Mouse (Mus musculus): ENCODE data around the gene Gcn1l1. TPM values are rescaled to one million over a fixed set of nuclear protein-coding genes. Genes with fewer than 3 reads are reported as not detected.

Gene Gcn1l1
- total and polyA plus RNA-seq, 2 experiments from 2014 or later = 22.4 to 74.4 TPM

GRCm38 (mm10) chr5:115580229-115581001 lies 15.4 kb downstream of the Gcn1l1 start:
- Histone ChIP-seq H3K9me3 (ENCODE audit: low read length) (0 out of 2 replicates have a peak, but pooled peaks cover 3% of the 10 kb centered on the region), H3K27me3 (ENCODE audit: insufficient read depth, low read length) (no peaks in the 10 kb centered on the region), H3K9ac (no peak overlapping the region), H3K27ac (ENCODE audit: low read depth, low read length) (no peak overlapping the region), H3K4me2 (ENCODE audit: low read depth) (no peak overlapping the region), H3K36me3 (ENCODE audit: insufficient read depth) (peaks cover 94% of the 10 kb centered on the region), H3K4me1 (ENCODE audit: insufficient read depth) (no peaks in the 10 kb centered on the region), H3K4me3 (ENCODE audit: low read depth, low read length) (no peak overlapping the region)
- ATAC-seq (no peak), DNase-seq (no peak)
- WGBS = 94% methylated on average over 14 of the region's 14 CpGs
- no peak for TF ChIP-seq CTCF (IDR thresholded peaks at IDR 0.05; ENCODE audit: low read depth)

GRCm38 (mm10) chr5:115581662-115582061 lies 16.6 kb downstream of the Gcn1l1 start:
- H3K9ac ChIP-seq = no peak overlapping the region
- H3K9me3 ChIP-seq (ENCODE audit: low read length) = 0 out of 2 replicates have a peak, but pooled peaks cover 3% of the 10 kb centered on the region
- H3K36me3 ChIP-seq (ENCODE audit: insufficient read depth) = peaks cover 93% of the 10 kb centered on the region
- no peaks in the 10 kb centered on the region for H3K27me3 ChIP-seq (ENCODE audit: insufficient read depth, low read length)
- 95% methylated on average over 9 of the region's 9 CpGs for WGBS
- DNase-seq (no peak), ATAC-seq (no peak)
- TF ChIP-seq CTCF (IDR thresholded peaks at IDR 0.05; ENCODE audit: low read depth) = no peak
- H3K4me2 ChIP-seq (ENCODE audit: low read depth) = no peak overlapping the region
- H3K4me3 ChIP-seq (ENCODE audit: low read depth, low read length) = no peak overlapping the region
- no peaks in the 10 kb centered on the region for H3K4me1 ChIP-seq (ENCODE audit: insufficient read depth)
- no peak overlapping the region for H3K27ac ChIP-seq (ENCODE audit: low read depth, low read length)

DNA sequence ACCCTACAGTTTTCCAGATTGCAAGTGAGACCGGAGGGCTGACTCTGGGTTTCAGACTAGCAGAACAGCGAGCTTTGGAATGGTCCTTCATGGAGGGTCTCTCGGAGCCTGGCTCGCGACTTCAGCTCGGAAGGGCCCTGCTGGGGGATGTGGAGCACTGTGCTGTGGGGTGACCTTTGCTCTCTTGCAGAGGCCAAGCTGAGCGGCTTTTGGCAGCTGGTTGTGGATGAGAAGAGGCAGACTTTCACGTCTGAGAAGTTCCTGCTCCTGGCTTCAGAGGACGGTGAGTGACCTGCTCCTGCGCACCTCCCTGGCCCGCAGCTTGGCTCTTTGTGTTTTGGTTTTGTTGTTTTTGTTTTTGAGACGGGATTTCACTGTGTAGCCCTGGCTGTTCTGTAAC lies 20.6 kb downstream of the Gcn1l1 start:
- H3K4me3 ChIP-seq (ENCODE audit: low read depth, low read length) = no peak overlapping the region
- H3K27ac ChIP-seq (ENCODE audit: low read depth, low read length) = no peak overlapping the region
- ATAC-seq (no peak), DNase-seq (no peak)
- H3K4me2 ChIP-seq (ENCODE audit: low read depth) = no peak overlapping the region
- H3K4me1 ChIP-seq (ENCODE audit: insufficient read depth) = no peaks in the 10 kb centered on the region
- no peak overlapping the region for H3K9ac ChIP-seq
- 0 out of 2 replicates have a peak, but pooled peaks cover 3% of the 10 kb centered on the region for H3K9me3 ChIP-seq (ENCODE audit: low read length)
- TF ChIP-seq CTCF (IDR thresholded peaks at IDR 0.05; ENCODE audit: low read depth) = no peak
- H3K36me3 ChIP-seq (ENCODE audit: insufficient read depth) = peaks cover 85% of the 10 kb centered on the region
- H3K27me3 ChIP-seq (ENCODE audit: insufficient read depth, low read length) = no peaks in the 10 kb centered on the region
- 92% methylated on average over 12 of the region's 12 CpGs for WGBS

- H3K4me3 ChIP-seq (ENCODE audit: low read depth, low read length) = no peak overlapping the region
- ATAC-seq = peak; percentile 83
- H3K36me3 ChIP-seq (ENCODE audit: insufficient read depth) = peaks cover 85% of the 10 kb centered on the region
- DNase-seq = peak; percentile 36
- 21% methylated on average over 15 of the region's 15 CpGs for WGBS
- no peak overlapping the region for H3K9ac ChIP-seq
- no peak overlapping the region for H3K4me2 ChIP-seq (ENCODE audit: low read depth)
- H3K9me3 ChIP-seq (ENCODE audit: low read length) = 0 out of 2 replicates have a peak, but pooled peaks cover 3% of the 10 kb centered on the region
- no peak for TF ChIP-seq CTCF (IDR thresholded peaks at IDR 0.05; ENCODE audit: low read depth)
- H3K4me1 ChIP-seq (ENCODE audit: insufficient read depth) = no peaks in the 10 kb centered on the region
- H3K27me3 ChIP-seq (ENCODE audit: insufficient read depth, low read length) = no peaks in the 10 kb centered on the region
- H3K27ac ChIP-seq (ENCODE audit: low read depth, low read length) = no peak overlapping the region; the same call in 1 of the 2 replicates
These were observed 21.1 kb downstream of the Gcn1l1 start for GRCm38 (mm10) chr5:115586166-115586565.

DNA sequence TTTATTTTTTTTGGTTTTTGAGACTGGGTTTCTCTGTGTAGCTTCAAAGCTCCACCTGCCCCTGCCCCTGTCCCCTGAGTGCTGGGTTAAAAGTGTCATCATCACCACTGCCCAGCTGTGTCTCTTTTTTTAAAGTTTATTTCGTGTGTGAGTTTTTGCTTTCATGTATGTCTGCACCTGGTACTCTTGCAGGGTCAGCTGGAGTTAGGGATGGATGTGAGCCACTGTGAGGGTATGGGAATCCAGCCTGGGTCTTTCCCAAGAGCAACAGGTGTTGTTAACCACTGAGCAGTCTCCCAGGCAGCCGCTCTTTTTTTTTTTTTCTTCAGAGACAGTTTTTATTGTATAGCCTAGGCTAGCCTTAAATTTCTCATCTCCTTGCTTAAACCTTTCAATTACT lies 21.7 kb downstream of the Gcn1l1 start:
- H3K36me3 ChIP-seq (ENCODE audit: insufficient read depth) = peaks cover 85% of the 10 kb centered on the region
- H3K27ac ChIP-seq (ENCODE audit: low read depth, low read length) = no peak overlapping the region
- H3K4me1 ChIP-seq (ENCODE audit: insufficient read depth) = no peaks in the 10 kb centered on the region
- H3K27me3 ChIP-seq (ENCODE audit: insufficient read depth, low read length) = no peaks in the 10 kb centered on the region
- ATAC-seq = no peak
- no peak overlapping the region for H3K9ac ChIP-seq
- TF ChIP-seq CTCF (IDR thresholded peaks at IDR 0.05; ENCODE audit: low read depth) = no peak
- 0 out of 2 replicates have a peak, but pooled peaks cover 3% of the 10 kb centered on the region for H3K9me3 ChIP-seq (ENCODE audit: low read length)
- H3K4me3 ChIP-seq (ENCODE audit: low read depth, low read length) = no peak overlapping the region
- H3K4me2 ChIP-seq (ENCODE audit: low read depth) = no peak overlapping the region
- WGBS = 89% methylated on average over 2 of the region's 2 CpGs
- no peak for DNase-seq

- peaks cover 84% of the 10 kb centered on the region for H3K36me3 ChIP-seq (ENCODE audit: insufficient read depth)
- DNase-seq (no peak), ATAC-seq (no peak)
- H3K9me3 ChIP-seq (ENCODE audit: low read length) = no peaks in the 10 kb centered on the region
- 88% methylated on average over 11 of the region's 11 CpGs for WGBS
- H3K27me3 ChIP-seq (ENCODE audit: insufficient read depth, low read length) = no peaks in the 10 kb centered on the region
- H3K4me2 ChIP-seq (ENCODE audit: low read depth) = no peak overlapping the region
- TF ChIP-seq CTCF (IDR thresholded peaks at IDR 0.05; ENCODE audit: low read depth) = no peak
- H3K4me1 ChIP-seq (ENCODE audit: insufficient read depth) = no peaks in the 10 kb centered on the region
- no peak overlapping the region for H3K4me3 ChIP-seq (ENCODE audit: low read depth, low read length)
- H3K27ac ChIP-seq (ENCODE audit: low read depth, low read length) = no peak overlapping the region
- H3K9ac ChIP-seq = no peak overlapping the region
These were observed 26.0 kb downstream of the Gcn1l1 start for GRCm38 (mm10) chr5:115591028-115591427.

GRCm38 (mm10) chr5:115591506-115591905 lies 26.5 kb downstream of the Gcn1l1 start:
- Histone ChIP-seq H3K27ac (ENCODE audit: low read depth, low read length) (no peak overlapping the region), H3K27me3 (ENCODE audit: insufficient read depth, low read length) (no peaks in the 10 kb centered on the region), H3K4me1 (ENCODE audit: insufficient read depth) (no peaks in the 10 kb centered on the region), H3K9me3 (ENCODE audit: low read length) (no peaks in the 10 kb centered on the region), H3K9ac (no peak overlapping the region), H3K4me2 (ENCODE audit: low read depth) (no peak overlapping the region), H3K4me3 (ENCODE audit: low read depth, low read length) (no peak overlapping the region), H3K36me3 (ENCODE audit: insufficient read depth) (peaks cover 86% of the 10 kb centered on the region)
- no peak for TF ChIP-seq CTCF (IDR thresholded peaks at IDR 0.05; ENCODE audit: low read depth)
- 95% methylated on average over 2 of the region's 2 CpGs for WGBS
- ATAC-seq = no peak
- no peak for DNase-seq

All from forebrain, postnatal 0 days (tissue).